Mouse (Mus musculus): ENCODE measurements around the gene E2f3. TPM values are rescaled to one million over a fixed set of nuclear protein-coding genes. Genes with fewer than 3 reads are reported as not detected.

The E2f3 gene
- polyA plus RNA-seq, 1 experiment: 14.2 TPM

DNA sequence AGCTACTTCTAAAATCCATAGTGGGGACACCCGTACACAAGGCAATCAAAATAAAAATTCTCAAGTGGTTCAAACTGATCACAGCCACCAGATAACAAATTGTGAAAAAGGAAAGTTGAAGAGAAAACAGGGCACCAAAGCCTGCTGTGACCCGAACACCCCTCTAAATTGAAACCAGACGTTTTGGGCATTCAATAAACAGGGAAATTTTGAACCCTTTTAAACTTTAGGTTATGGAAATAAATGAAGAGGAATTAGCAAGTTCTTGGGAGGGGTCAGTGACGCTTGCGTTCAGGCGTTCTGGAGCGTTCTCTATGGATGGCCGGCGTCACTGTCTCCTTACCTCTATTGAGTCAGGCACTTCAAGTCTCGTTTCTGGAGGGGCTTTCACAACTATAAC, 72.8 kb downstream of the E2f3 start:
- Histone ChIP-seq H3K4me1 (ENCODE audit: control insufficient read depth, insufficient read depth, low read length) (no peaks in the 10 kb centered on the region), H3K4me3 (ENCODE audit: insufficient read depth, low read length) (no peak overlapping the region), H3K27ac (ENCODE audit: insufficient read depth, low read length) (no peak overlapping the region)
- TF ChIP-seq POLR2A (IDR thresholded peaks at IDR 0.05; ENCODE audit: extremely low read depth, insufficient read depth, low read length): no peak
- TF ChIP-seq CTCF (IDR thresholded peaks at IDR 0.05; ENCODE audit: extremely low read depth, insufficient read depth, low read length): no peak

GRCm38 (mm10) chr13:29912251-29912650, 73.6 kb downstream of the E2f3 start:
- TF ChIP-seq CTCF (IDR thresholded peaks at IDR 0.05; ENCODE audit: extremely low read depth, insufficient read depth, low read length): no peak
- no peak for TF ChIP-seq POLR2A (IDR thresholded peaks at IDR 0.05; ENCODE audit: extremely low read depth, insufficient read depth, low read length)

GRCm38 (mm10) chr13:29911141-29911540, 74.7 kb downstream of the E2f3 start:
- no peak for TF ChIP-seq POLR2A (IDR thresholded peaks at IDR 0.05; ENCODE audit: extremely low read depth, insufficient read depth, low read length)
- no peak for TF ChIP-seq CTCF (IDR thresholded peaks at IDR 0.05; ENCODE audit: extremely low read depth, insufficient read depth, low read length)
- no peak overlapping the region for H3K27ac ChIP-seq (ENCODE audit: insufficient read depth, low read length)
- peaks cover 2% of the 10 kb centered on the region; the same call in 1 of the 2 replicates for H3K4me1 ChIP-seq (ENCODE audit: control insufficient read depth, insufficient read depth, low read length)
- no peak overlapping the region for H3K4me3 ChIP-seq (ENCODE audit: insufficient read depth, low read length)

More at GRCm38 (mm10) chr13:29912251-29912650, 73.6 kb downstream of the E2f3 start:
- H3K27ac ChIP-seq (ENCODE audit: insufficient read depth, low read length): no peak overlapping the region
- H3K4me3 ChIP-seq (ENCODE audit: insufficient read depth, low read length): no peak overlapping the region
- H3K4me1 ChIP-seq (ENCODE audit: control insufficient read depth, insufficient read depth, low read length): no peaks in the 10 kb centered on the region

- TF ChIP-seq CTCF (IDR thresholded peaks at IDR 0.05; ENCODE audit: extremely low read depth, insufficient read depth, low read length): no peak
- TF ChIP-seq POLR2A (IDR thresholded peaks at IDR 0.05; ENCODE audit: extremely low read depth, insufficient read depth, low read length): no peak
These were observed 77.4 kb downstream of the E2f3 start for GRCm38 (mm10) chr13:29908431-29908830.

GRCm38 (mm10) chr13:29907995-29908394, 77.9 kb downstream of the E2f3 start:
- peaks cover 2% of the 10 kb centered on the region; the same call in 1 of the 2 replicates for H3K4me1 ChIP-seq (ENCODE audit: control insufficient read depth, insufficient read depth, low read length)
- H3K4me3 ChIP-seq (ENCODE audit: insufficient read depth, low read length): no peak overlapping the region
- H3K27ac ChIP-seq (ENCODE audit: insufficient read depth, low read length): no peak overlapping the region
- no peak for TF ChIP-seq CTCF (IDR thresholded peaks at IDR 0.05; ENCODE audit: extremely low read depth, insufficient read depth, low read length)
- no peak for TF ChIP-seq POLR2A (IDR thresholded peaks at IDR 0.05; ENCODE audit: extremely low read depth, insufficient read depth, low read length)

More at GRCm38 (mm10) chr13:29908431-29908830, 77.4 kb downstream of the E2f3 start:
- Histone ChIP-seq H3K4me1 (ENCODE audit: control insufficient read depth, insufficient read depth, low read length) (peaks cover 2% of the 10 kb centered on the region; the same call in 1 of the 2 replicates), H3K27ac (ENCODE audit: insufficient read depth, low read length) (no peak overlapping the region), H3K4me3 (ENCODE audit: insufficient read depth, low read length) (no peak overlapping the region)

DNA sequence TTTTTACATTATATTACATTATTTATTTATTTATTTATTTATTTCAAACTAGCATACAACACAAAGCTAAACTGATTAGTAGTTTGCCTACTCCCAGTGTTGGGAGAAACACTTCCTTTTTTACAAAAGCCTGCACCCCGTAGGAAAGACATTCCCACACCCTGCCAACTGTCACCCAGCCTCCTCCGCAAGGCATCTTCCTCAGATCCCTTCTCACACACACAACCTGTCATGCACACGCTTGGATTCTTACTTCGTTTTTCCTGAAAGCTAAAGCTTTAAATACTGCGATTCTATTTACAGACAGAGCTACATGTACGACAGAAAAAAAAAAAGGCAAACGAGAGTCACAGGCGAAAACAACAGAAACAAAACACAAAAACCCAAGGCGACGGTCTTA, 79.1 kb downstream of the E2f3 start:
- Histone ChIP-seq H3K4me1 (ENCODE audit: control insufficient read depth, insufficient read depth, low read length) (peaks cover 2% of the 10 kb centered on the region; the same call in 1 of the 2 replicates), H3K27ac (ENCODE audit: insufficient read depth, low read length) (no peak overlapping the region), H3K4me3 (ENCODE audit: insufficient read depth, low read length) (no peak overlapping the region)
- TF ChIP-seq CTCF (IDR thresholded peaks at IDR 0.05; ENCODE audit: extremely low read depth, insufficient read depth, low read length) (no peak), POLR2A (IDR thresholded peaks at IDR 0.05; ENCODE audit: extremely low read depth, insufficient read depth, low read length) (no peak)

- TF ChIP-seq CTCF (IDR thresholded peaks at IDR 0.05; ENCODE audit: extremely low read depth, insufficient read depth, low read length) (no peak), POLR2A (IDR thresholded peaks at IDR 0.05; ENCODE audit: extremely low read depth, insufficient read depth, low read length) (no peak)
- Histone ChIP-seq H3K27ac (ENCODE audit: insufficient read depth, low read length) (no peak overlapping the region), H3K4me1 (ENCODE audit: control insufficient read depth, insufficient read depth, low read length) (peaks cover 2% of the 10 kb centered on the region; the same call in 1 of the 2 replicates)
These were observed 82.5 kb downstream of the E2f3 start for GRCm38 (mm10) chr13:29903341-29903740.

DNA sequence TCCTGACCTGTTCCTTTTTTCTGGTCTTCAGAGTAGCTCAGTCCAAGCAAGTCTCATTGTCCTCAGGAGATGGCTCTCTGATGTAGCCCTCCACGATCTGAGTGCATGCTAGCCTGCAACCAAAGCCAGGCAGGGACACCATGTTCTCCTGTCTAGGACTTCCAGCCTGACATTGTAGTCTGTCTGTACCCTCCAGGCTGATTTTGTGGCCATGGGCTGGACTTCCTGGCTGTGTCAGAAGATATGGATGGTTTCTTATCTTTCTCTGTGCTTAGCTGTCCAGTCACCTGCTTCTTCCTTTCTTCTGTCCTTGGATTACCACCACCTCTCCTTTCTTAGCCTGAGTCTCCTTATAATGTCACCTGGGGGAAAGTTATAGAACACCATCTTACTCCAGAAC, 83.2 kb downstream of the E2f3 start:
- Histone ChIP-seq H3K4me3 (ENCODE audit: insufficient read depth, low read length) (no peak overlapping the region), H3K27ac (ENCODE audit: insufficient read depth, low read length) (no peak overlapping the region), H3K4me1 (ENCODE audit: control insufficient read depth, insufficient read depth, low read length) (peaks cover 2% of the 10 kb centered on the region; the same call in 1 of the 2 replicates)
- TF ChIP-seq CTCF (IDR thresholded peaks at IDR 0.05; ENCODE audit: extremely low read depth, insufficient read depth, low read length): no peak
- no peak for TF ChIP-seq POLR2A (IDR thresholded peaks at IDR 0.05; ENCODE audit: extremely low read depth, insufficient read depth, low read length)

More at GRCm38 (mm10) chr13:29903341-29903740, 82.5 kb downstream of the E2f3 start:
- no peak overlapping the region for H3K4me3 ChIP-seq (ENCODE audit: insufficient read depth, low read length)

GRCm38 (mm10) chr13:29901641-29902040, 84.2 kb downstream of the E2f3 start:
- Histone ChIP-seq H3K27ac (ENCODE audit: insufficient read depth, low read length) (no peak overlapping the region), H3K4me3 (ENCODE audit: insufficient read depth, low read length) (no peak overlapping the region), H3K4me1 (ENCODE audit: control insufficient read depth, insufficient read depth, low read length) (no peaks in the 10 kb centered on the region)
- TF ChIP-seq CTCF (IDR thresholded peaks at IDR 0.05; ENCODE audit: extremely low read depth, insufficient read depth, low read length) (no peak), POLR2A (IDR thresholded peaks at IDR 0.05; ENCODE audit: extremely low read depth, insufficient read depth, low read length) (no peak)

- H3K4me3 ChIP-seq (ENCODE audit: insufficient read depth, low read length): no peak overlapping the region
- no peaks in the 10 kb centered on the region for H3K4me1 ChIP-seq (ENCODE audit: control insufficient read depth, insufficient read depth, low read length)
- TF ChIP-seq POLR2A (IDR thresholded peaks at IDR 0.05; ENCODE audit: extremely low read depth, insufficient read depth, low read length): no peak
- TF ChIP-seq CTCF (IDR thresholded peaks at IDR 0.05; ENCODE audit: extremely low read depth, insufficient read depth, low read length): no peak
- H3K27ac ChIP-seq (ENCODE audit: insufficient read depth, low read length): no peak overlapping the region
These were observed 119.1 kb downstream of the E2f3 start for GRCm38 (mm10) chr13:29866780-29867179.
